Mouse (Mus musculus): ENCODE measurements around the gene S100a2.

DNA sequence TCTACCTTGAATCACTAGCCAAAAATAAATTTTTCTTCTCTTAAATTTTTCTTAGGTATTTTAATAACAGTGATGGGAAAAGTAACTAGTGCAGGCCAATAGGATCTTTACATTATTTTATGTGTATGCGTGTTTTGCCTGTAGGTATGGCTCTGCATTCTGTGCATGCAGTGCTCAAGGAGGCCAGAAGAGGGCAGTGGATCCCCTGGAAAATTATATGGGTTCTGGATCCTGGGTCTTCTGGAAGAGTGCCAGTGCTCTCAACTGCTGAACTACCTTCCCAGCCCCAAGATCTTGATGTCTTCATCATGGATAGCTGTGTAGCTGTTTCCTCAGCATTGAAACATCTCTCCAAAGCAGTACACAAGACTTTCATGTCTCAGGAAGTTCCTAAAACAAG is 7.9 kb upstream of the S100a2 start:
- TF ChIP-seq GATA1 (IDR thresholded peaks at IDR 0.05; ENCODE audit: low read length) (no peak), TAL1 (IDR thresholded peaks at IDR 0.05; ENCODE audit: low read length) (no peak)
